Mouse (Mus musculus): ENCODE results near the gene Gm3558. TPM values are rescaled to one million over a fixed set of nuclear protein-coding genes. Genes with fewer than 3 reads are reported as not detected.
A peak's percentile ranks its signal among the peaks of the same experiment; 100 is the strongest.
"Not testable (repeated sequence)": the region's sequence is repeated elsewhere in the genome, so short reads cannot be mapped to it uniquely, and the experiment has no call there.

Gene Gm3558
- 0.07 TPM in 1 of 2 replicates, not detected in the other for polyA plus RNA-seq (2015; fragmentation: Nextera tagmentation; extraction: Ambion mirVana)

- not testable (repeated sequence) for H3K4me1 ChIP-seq (replicated peaks)
- peak within 1 kb of the TSS; percentile 26; the same call in 1 of the 2 replicates for H3K4me3 ChIP-seq (replicated peaks)
- peak within 1 kb of the TSS; percentile 46 for H3K4me2 ChIP-seq
These were observed at the start of gene Gm3558 for GRCm38 (mm10) chr14:7568382-7568781. TSS of gene Gm3558 (minus strand) at chr14:7568566.

DNA sequence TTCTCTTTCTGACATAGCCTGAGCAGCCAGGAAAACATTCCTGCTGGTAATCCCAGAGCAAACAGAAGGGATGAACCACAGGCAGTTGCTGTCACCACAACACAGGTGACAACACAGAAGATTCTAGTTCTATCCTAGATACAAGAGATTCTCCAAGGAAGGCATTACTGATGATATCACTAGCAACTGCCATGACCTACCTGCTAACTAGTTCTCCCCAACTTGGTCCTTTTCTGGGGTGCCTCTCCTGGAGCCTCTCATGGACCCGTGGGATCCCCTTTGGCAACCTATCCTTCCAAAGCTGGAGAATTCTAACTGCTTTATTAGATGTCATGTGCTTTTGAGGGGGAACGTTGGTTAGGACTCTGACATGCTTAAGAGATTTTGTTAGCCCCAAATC is 27.1 kb upstream of the Gm3558 start, which contains the start of gene Gm10338:
TSS of gene Gm10338 (minus strand) at position 101 of the 400 bp plus-strand sequence.
- H3K4me1 ChIP-seq (replicated peaks); ATAC-seq (ENCODE audit: low read depth); H3K9ac ChIP-seq; H3K9me3 ChIP-seq (replicated peaks); H3K36me3 ChIP-seq; DNase-seq; H3K27ac ChIP-seq; H3K27me3 ChIP-seq; H3K4me2 ChIP-seq; H3K4me3 ChIP-seq (replicated peaks): not testable (repeated sequence)
- WGBS (ENCODE audit: insufficient replicate concordance), result no CpG with 5 or more reads among the region's 2 CpGs

More at GRCm38 (mm10) chr14:7568382-7568781, at the start of gene Gm3558:
- not testable (repeated sequence) for DNase-seq; H3K9me3 ChIP-seq (replicated peaks); H3K27ac ChIP-seq; H3K27me3 ChIP-seq; H3K36me3 ChIP-seq; ATAC-seq (ENCODE audit: low read depth); H3K9ac ChIP-seq
- WGBS (ENCODE audit: insufficient replicate concordance), result 0% methylated on average over 2 of the region's 34 CpGs

DNA sequence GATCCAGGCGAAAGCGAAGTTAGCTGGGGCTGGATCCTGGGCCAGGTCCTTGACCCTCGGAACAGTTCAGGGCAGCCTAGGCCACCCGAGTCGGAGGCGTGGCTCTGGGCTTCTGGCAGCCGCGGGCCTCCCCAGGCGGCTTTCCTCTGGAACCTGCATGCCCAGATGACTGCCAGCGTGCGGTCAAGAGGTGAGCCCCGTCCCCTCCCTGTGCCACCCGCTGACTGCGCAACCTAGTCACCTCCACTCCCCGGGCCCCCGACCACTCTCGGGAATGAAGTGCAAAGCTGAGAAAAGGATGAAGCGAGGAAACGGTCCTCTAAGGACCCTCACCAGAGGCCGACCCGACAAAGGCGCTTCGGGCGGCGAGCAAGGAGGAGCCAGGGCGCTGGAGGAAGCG is 476 bp downstream of the Gm3558 start:
- H3K27me3 ChIP-seq; H3K9ac ChIP-seq; H3K9me3 ChIP-seq (replicated peaks); DNase-seq; ATAC-seq (ENCODE audit: low read depth); H3K36me3 ChIP-seq; H3K27ac ChIP-seq; H3K4me1 ChIP-seq (replicated peaks): not testable (repeated sequence)
- Histone ChIP-seq H3K4me3 (replicated peaks) (peak overlapping the region; percentile 26; the same call in 1 of the 2 replicates), H3K4me2 (peak overlapping the region; percentile 46)
- WGBS (ENCODE audit: insufficient replicate concordance), result under 1% methylated on average over 24 of the region's 27 CpGs

- H3K4me1 ChIP-seq (replicated peaks); H3K9ac ChIP-seq; DNase-seq; H3K27me3 ChIP-seq; H3K27ac ChIP-seq; H3K4me3 ChIP-seq (replicated peaks); H3K36me3 ChIP-seq; H3K4me2 ChIP-seq; ATAC-seq (ENCODE audit: low read depth); H3K9me3 ChIP-seq (replicated peaks): not testable (repeated sequence)
- WGBS (ENCODE audit: insufficient replicate concordance), result under 1% methylated on average over 6 of the region's 9 CpGs
These were observed 1.1 kb downstream of the Gm3558 start for GRCm38 (mm10) chr14:7567266-7567665.

Other genes starting within 250 kb of the Gm3558 start
- not detected in 2 replicates for gene Gm5797, start 236.2 kb downstream of the Gm3558 start, polyA plus RNA-seq (2015; fragmentation: Nextera tagmentation; extraction: Ambion mirVana)
- gene Gm8374, start 203.4 kb downstream of the Gm3558 start, polyA plus RNA-seq (2015; fragmentation: Nextera tagmentation; extraction: Ambion mirVana), result not detected in 2 replicates
- gene Gm3755, start 117.6 kb downstream of the Gm3558 start, polyA plus RNA-seq (2015; fragmentation: Nextera tagmentation; extraction: Ambion mirVana), result not detected in 2 replicates
- gene Gm3752, start 84.8 kb downstream of the Gm3558 start, polyA plus RNA-seq (2015; fragmentation: Nextera tagmentation; extraction: Ambion mirVana), result not detected in 2 replicates
- not detected in 2 replicates for gene Gm10338, start 27.0 kb upstream of the Gm3558 start, polyA plus RNA-seq (2015; fragmentation: Nextera tagmentation; extraction: Ambion mirVana)
- not detected in 2 replicates for gene Gm10128, start 75.4 kb upstream of the Gm3558 start, polyA plus RNA-seq (2015; fragmentation: Nextera tagmentation; extraction: Ambion mirVana)
- gene Gm26661, start 223.0 kb upstream of the Gm3558 start, polyA plus RNA-seq (2015; fragmentation: Nextera tagmentation; extraction: Ambion mirVana), result not detected in 2 replicates
- 2.9 and 3.8 TPM in 2 replicates for gene Flnb, start 249.4 kb upstream of the Gm3558 start, polyA plus RNA-seq (2015; fragmentation: Nextera tagmentation; extraction: Ambion mirVana)